Mouse (Mus musculus) urinary bladder, adult 18-20 months (tissue): ENCODE measurements around the gene Lrrc74a.

Experiments
- DNase-seq, 2 experiments: peaks; one replicate each; pipeline ENCODE4 v3.0.0; 2022; ENCODE audit warnings: low spot score in 2 of 2, mixed read lengths in 2 of 2

The Lrrc74a gene

GRCm38 (mm10) chr12:86719961-86720639 lies 14.1 kb upstream of the Lrrc74a start:
- no peak for DNase-seq

DNA sequence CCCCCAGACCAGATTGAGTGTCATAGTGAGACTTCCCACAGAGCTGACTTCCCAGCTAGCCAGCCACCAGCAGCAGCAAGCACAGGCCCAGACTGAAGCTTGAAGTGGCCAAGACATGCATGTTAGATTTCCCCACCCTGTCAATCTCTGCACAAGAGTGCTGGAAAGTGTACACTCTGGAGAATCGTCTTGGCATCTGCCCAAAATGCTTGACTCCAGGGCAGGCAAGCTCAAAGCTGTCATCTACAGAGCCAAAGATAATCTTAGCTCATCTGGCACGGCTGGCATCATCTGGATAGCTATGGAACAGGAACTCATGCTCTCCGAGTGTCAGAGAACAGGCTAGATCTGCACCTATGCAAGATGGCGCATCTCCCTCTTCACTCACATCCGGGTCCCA lies 12.7 kb upstream of the Lrrc74a start:
- DNase-seq = no peak

DNA sequence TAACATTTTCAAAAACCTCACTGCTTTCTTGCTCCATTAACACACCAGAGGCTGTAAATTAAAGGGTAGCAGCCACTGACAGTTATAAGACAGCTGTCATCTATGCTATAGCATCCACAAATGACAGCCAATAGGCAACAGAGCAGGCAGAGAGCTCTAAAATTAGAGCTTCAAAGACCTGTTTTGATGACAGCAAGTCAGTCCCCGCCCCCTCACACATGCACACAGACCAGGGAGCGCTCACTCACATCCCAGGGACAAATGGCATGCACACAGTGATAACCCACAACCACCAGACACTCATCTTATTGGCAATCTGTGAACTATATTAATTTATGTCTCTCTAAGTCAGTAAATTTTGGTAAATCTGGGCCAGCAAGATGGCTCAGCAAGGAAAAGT lies 9.9 kb upstream of the Lrrc74a start:
- DNase-seq = no peak

- no peak for DNase-seq
Observed at GRCm38 (mm10) chr12:86725706-86726105, 8.5 kb upstream of the Lrrc74a start.

- DNase-seq = peak; percentile 93 to 96
Observed at GRCm38 (mm10) chr12:86726120-86726640, 8.0 kb upstream of the Lrrc74a start, which contains the start of gene Angel1. Gene Angel1 (minus strand): TSS chr12:86726460.

GRCm38 (mm10) chr12:86761036-86761435 lies 26.9 kb downstream of the Lrrc74a start:
- no peak for DNase-seq

- DNase-seq = no peak
Observed at GRCm38 (mm10) chr12:86764060-86764459, 29.9 kb downstream of the Lrrc74a start.

- no peak for DNase-seq
Observed at GRCm38 (mm10) chr12:86766467-86766866, 32.3 kb downstream of the Lrrc74a start.

DNA sequence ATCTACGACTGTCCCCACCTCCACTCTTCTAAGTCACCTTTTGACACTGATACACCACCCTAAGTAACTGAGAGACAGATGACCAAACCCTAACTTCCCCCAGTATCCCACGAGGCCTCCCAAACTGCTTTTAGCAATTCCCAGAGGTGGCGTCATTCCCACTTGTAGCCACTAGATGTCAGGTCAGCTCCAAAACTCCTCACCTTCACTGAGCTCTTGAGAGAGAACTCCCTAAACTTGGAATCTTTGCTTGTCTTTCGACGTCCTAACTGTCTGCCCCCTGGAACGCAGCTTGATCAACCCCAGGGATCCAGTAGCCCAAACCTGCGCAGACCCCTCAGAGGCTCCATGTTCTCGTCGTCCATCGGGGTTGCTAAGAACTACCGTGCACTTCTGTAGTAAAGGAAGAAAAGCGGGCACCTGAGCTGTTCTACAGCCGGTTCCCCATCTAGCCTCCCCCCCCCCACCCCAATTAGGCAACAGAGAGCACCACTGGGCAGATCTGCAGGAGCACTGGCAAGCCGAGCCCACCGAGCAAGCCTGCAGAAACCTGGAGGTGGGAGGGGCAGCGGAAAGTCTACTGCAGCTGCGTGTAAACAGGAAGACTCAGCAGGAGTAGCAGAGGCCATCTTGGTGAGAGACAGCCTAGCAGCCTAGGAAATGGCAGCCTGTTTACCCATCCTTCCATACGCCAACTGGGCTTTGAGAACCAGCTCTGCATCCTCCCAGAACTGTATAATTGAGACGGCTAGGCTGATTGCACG lies 33.9 kb downstream of the Lrrc74a start:
- peak in 1 of 2 experiments; percentile 24 for DNase-seq

DNA sequence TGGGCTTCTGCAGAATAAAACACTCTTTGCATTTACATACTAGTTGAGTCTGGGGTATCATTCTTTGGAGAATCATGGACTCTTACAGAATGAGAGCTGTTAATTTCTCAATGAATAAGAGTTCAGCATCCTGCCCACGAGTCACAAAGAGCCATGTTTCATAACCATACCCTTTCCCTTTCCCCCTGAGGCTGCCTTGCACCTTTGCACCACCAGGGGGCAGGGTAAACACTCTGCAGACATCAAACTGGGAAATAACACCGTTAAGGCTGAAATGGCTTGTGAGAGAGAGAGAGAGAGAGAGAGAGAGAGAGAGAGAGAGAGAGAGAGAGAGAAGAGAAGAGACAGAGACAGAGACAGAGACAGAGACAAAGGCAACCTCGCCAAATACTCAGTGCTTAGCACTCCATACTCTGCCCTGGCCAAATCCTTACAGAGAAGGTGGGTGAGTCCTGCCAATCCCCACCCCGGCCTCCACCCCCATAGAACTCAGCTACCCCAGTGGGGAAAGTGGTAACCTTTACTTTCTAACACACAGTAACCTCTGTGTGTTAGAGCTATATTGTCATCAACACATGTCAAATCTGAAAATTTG lies 34.9 kb downstream of the Lrrc74a start:
- peak; percentile 59 to 69 for DNase-seq

GRCm38 (mm10) chr12:86769819-86770218 lies 35.6 kb downstream of the Lrrc74a start:
- DNase-seq = no peak

DNA sequence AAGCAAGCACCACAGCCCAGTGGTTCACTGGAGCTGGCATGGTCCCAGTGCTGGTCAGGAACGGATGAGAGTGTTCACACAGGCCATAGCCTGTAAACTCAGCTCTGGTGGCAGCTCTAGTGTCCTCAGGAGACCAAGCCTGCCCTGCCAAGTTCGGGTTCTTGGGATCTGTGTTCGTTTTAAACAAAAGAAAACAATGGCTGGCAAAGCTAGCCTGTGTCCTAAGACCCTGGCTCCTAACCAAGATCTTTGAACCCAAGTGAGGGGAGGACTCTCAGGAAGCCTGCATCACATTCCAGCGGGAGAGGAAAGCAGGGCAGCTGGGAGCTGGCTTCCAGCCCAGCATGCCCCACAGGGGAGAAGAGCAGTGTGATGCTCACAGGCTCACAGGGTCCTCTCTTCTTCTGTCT lies 36.1 kb downstream of the Lrrc74a start:
- peak in 1 of 2 experiments; percentile 29 for DNase-seq

GRCm38 (mm10) chr12:86770927-86771326 lies 36.8 kb downstream of the Lrrc74a start:
- DNase-seq = no peak

DNA sequence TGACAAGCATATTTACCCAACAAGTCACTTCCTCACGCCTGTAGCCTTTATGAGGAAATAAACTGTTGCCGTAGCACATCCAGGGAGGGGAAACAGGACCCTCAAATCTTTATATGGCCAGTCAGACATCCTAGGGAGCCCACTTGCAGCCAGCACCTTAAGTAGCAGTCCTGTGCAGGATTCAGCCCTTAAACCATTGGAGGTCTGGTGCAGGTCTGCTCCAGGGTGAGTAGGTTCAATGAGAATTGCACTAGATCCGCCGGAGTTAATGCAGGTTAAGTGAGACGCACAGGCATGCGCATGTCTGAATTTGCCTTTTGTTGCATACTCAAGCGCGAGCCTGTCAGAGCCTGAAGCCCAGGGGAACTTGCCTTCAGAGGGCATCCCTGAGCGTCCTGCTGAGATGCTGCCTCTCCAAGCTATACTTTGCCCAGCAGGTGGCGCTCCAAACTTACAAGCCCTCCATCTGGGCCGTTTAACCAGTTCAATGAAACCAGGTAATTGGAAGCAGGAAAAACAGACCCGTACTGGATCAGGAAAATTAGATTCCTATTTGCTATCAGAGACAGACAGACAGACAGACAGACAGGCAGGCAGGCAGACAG lies 37.8 kb downstream of the Lrrc74a start:
- peak; percentile 88 to 91 for DNase-seq

DNA sequence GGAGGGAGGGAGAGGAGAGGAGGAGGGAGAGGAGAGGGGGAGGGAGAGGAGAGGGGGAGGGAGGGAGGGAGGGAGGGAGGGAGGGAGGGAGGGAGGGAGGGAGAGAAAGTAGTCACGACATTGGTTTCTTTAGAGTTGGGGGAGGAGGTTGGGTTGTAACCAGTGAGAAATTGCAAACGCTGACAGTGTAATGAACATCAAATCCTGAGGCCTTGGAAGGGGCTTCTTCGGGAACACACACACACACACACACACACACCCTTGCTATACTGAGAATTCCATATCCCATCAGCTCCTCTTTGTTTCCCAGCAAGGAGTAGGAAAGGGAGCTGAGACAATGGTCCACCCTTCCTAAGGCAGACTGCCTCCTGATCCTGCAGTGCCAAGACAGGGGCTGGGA lies 38.4 kb downstream of the Lrrc74a start:
- DNase-seq = no peak

GRCm38 (mm10) chr12:86775561-86776280 lies 41.6 kb downstream of the Lrrc74a start:
- peak in 1 of 2 experiments; percentile 77 for DNase-seq

DNA sequence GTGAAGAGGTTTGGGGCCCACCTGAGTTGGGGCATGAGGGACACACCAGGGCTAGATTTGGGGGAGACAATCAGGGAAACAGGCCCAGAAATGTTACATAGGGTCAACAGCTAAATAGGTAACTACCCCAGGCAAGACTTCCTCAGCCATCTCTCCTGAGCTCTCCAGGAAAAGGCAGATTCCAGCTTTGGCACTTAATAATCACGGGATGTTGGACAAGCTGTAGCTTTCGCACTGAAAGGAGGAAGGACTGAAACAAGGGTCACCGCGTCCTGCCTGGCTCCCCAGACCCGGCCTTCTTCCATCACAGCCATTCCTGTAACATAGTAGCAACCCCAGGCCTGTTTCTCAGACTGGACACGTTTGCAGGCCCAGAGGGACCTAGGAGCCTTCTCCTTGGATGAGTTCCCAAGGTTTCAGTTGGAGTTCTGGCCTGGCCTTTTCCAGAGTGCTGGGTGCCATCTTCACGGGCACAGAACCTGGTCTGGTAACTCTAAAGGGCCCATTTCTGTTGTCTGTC lies 42.2 kb downstream of the Lrrc74a start:
- no peak for DNase-seq

- no peak for DNase-seq
Observed at GRCm38 (mm10) chr12:86778531-86778930, 44.4 kb downstream of the Lrrc74a start.

GRCm38 (mm10) chr12:86779206-86779989 lies 45.2 kb downstream of the Lrrc74a start:
- no peak for DNase-seq

DNA sequence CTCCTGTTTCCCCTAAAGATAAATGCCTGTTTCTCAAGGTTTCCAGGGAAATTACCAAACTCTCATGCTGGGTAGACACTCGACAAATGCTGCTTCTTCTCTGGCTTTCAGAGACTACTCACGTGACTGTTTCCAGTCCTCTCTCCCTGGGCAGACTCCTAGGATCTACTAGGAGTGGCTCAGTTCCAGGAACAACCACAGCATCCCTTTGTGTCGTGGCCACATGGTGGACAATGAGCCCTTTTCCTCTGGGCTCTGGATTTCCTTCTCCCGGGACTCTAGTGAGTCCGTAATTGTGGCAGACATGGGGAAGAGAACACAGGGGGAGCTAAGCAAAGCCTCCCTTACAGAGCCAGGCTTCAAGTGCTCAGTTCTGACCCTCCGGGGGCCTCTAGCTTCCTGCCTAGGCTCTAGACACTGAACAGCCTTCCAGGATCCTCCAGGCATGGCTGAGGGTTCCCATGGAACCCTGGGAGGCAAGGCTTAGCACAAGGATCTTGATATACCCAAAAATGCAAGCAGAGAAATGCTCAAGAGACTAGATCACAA lies 47.6 kb downstream of the Lrrc74a start:
- no peak for DNase-seq
